Mouse (Mus musculus) urinary bladder, adult 18-20 months (tissue): ENCODE data around the gene Pou2f3.
"Not testable (repeated sequence)": the region's sequence is repeated elsewhere in the genome, so short reads cannot be mapped to it uniquely, and the experiment has no call there.

Source experiments
- DNase-seq, 2 experiments: peaks; one replicate each; pipeline ENCODE4 v3.0.0; 2022; ENCODE audit warnings: low spot score in 2 of 2, mixed read lengths in 2 of 2

Gene Pou2f3

GRCm38 (mm10) chr9:43166346-43166745 lies 43.8 kb downstream of the Pou2f3 start:
- no peak for DNase-seq

- no peak for DNase-seq
Measured at GRCm38 (mm10) chr9:43155960-43156359, 54.2 kb downstream of the Pou2f3 start.

- DNase-seq, result no peak
Measured at GRCm38 (mm10) chr9:43151779-43152178, 58.4 kb downstream of the Pou2f3 start.

GRCm38 (mm10) chr9:43150957-43151356 lies 59.2 kb downstream of the Pou2f3 start:
- no peak for DNase-seq

- DNase-seq, result peak in 1 of 2 experiments; percentile 40
Measured at GRCm38 (mm10) chr9:43150075-43150474, 60.1 kb downstream of the Pou2f3 start.

GRCm38 (mm10) chr9:43149498-43149897 lies 60.7 kb downstream of the Pou2f3 start:
- DNase-seq, result no peak

- DNase-seq, result no peak
Measured at GRCm38 (mm10) chr9:43145196-43145595, 65.0 kb downstream of the Pou2f3 start.

GRCm38 (mm10) chr9:43144206-43144810 lies 65.9 kb downstream of the Pou2f3 start:
- DNase-seq, result no peak

- peak in 1 of 2 experiments; percentile 64 for DNase-seq
Measured at GRCm38 (mm10) chr9:43141839-43142238, 68.3 kb downstream of the Pou2f3 start.

GRCm38 (mm10) chr9:43133525-43133924 lies 76.6 kb downstream of the Pou2f3 start:
- DNase-seq, result no peak

- no peak for DNase-seq
Measured at GRCm38 (mm10) chr9:43132380-43132779, 77.8 kb downstream of the Pou2f3 start.

GRCm38 (mm10) chr9:43131940-43132339 lies 78.2 kb downstream of the Pou2f3 start:
- DNase-seq, result peak in 1 of 2 experiments; percentile 52

GRCm38 (mm10) chr9:43130684-43131083 lies 79.5 kb downstream of the Pou2f3 start:
- DNase-seq, result no peak

GRCm38 (mm10) chr9:43127101-43127787 lies 82.9 kb downstream of the Pou2f3 start:
- DNase-seq, result peak in 1 of 2 experiments; percentile 69

- DNase-seq, result no peak
Measured at GRCm38 (mm10) chr9:43122379-43122778, 87.8 kb downstream of the Pou2f3 start.

GRCm38 (mm10) chr9:43121948-43122347 lies 88.2 kb downstream of the Pou2f3 start:
- DNase-seq, result not testable (repeated sequence)

GRCm38 (mm10) chr9:43116997-43117336 lies 93.2 kb downstream of the Pou2f3 start:
- no peak for DNase-seq

- DNase-seq, result peak in 1 of 2 experiments; percentile 18
Measured at GRCm38 (mm10) chr9:43116134-43116996, 93.8 kb downstream of the Pou2f3 start, which contains the start of gene Tmem136. Gene Tmem136 (minus strand): TSS chr9:43116570.

- no peak for DNase-seq
Measured at GRCm38 (mm10) chr9:43115431-43116133, 94.6 kb downstream of the Pou2f3 start.

GRCm38 (mm10) chr9:43114833-43115232 lies 95.3 kb downstream of the Pou2f3 start:
- DNase-seq, result no peak

- DNase-seq, result no peak
Measured at GRCm38 (mm10) chr9:43110286-43110980, 99.7 kb downstream of the Pou2f3 start.
